Mouse (Mus musculus) layer of hippocampus, postnatal 10 days (tissue): ENCODE data around the gene Foxl1. TPM values are rescaled to one million over a fixed set of nuclear protein-coding genes. Genes with fewer than 3 reads are reported as not detected.

Experiments used
- DNase-seq, 2 experiments: peaks; one replicate each; pipeline ENCODE4 v3.0.0; 2021; ENCODE audit warnings: low spot score in 2 of 2
- total RNA-seq, 2 experiments: library from RNA; stranded (reverse); gene quantifications; 2 replicates each; pipeline ENCODE4 v1.2.3; 2021

Foxl1 gene
- total RNA-seq, 2 experiments from 2014 or later: 0.21 TPM; not detected in 1

DNA sequence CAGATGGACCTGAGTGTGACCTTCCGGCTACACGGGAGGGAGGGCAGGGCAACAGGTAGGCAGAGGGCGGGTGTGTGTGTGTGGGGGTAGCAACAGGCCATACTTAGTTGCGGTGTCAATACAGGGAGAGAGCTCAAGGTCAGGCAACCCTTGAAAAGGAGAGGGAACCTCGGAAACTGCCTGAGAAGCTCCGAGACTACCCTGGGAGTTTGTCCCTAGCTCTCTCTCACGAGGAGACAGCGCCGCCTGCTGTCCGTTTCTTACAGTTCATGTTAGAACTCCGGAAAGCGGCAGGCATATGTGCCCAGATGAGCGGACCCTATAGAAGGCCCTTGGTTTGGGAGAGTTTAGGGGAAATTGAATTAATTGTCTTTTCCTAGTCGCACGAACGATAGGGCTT is 35.1 kb upstream of the Foxl1 start:
- DNase-seq: peak; percentile 90 to 93

GRCm38 (mm10) chr8:121093496-121093895 is 34.2 kb upstream of the Foxl1 start:
- DNase-seq: no peak

- peak; percentile 90 to 92 for DNase-seq
Observed at GRCm38 (mm10) chr8:121104049-121104818, 23.5 kb upstream of the Foxl1 start.

- DNase-seq: peak; percentile 99
Observed at GRCm38 (mm10) chr8:121107668-121108656, 19.8 kb upstream of the Foxl1 start, which contains the start of gene Mthfsd. TSS of gene Mthfsd (minus strand) at chr8:121108392.

GRCm38 (mm10) chr8:121108657-121109056 is 19.1 kb upstream of the Foxl1 start:
- no peak for DNase-seq

DNA sequence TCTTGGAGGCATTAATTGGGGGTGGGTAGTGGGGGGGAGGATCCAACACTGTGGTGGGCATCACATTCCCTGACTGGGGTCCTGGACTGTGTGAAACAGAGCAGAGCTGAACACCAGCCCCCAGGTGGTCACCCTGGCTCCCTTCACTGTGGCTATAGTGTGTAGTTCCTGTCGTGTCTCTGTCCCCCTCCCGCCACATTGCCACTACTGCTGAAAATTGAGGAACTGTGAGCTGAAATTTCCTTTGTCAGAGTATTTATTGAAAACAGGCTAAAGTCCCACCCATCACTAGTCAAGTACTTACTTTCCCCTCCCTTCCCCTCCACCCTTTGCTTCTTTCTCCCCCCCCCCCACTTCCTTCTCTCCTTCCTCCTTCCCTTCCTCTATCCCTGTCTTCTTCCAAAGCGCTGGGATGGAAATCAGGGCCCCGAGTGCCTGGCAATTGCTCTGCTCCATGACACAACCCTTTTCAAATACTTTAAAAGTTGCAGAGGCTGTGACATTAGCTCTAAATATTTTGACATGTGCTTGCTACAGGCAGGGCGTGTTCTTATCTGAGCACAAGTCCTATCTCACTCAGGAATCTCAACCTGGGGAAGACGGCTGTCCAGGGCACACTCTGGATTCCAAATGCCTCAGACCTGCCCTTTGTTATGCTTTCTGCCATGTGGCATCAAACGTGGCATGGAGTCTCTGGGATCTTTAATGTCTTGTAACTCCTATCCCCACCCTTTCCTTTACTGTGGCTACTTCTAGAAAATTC is 16.4 kb upstream of the Foxl1 start:
- no peak for DNase-seq

GRCm38 (mm10) chr8:121113261-121113660 is 14.5 kb upstream of the Foxl1 start:
- DNase-seq: peak; percentile 99

GRCm38 (mm10) chr8:121115136-121115535 is 12.6 kb upstream of the Foxl1 start:
- no peak for DNase-seq

DNA sequence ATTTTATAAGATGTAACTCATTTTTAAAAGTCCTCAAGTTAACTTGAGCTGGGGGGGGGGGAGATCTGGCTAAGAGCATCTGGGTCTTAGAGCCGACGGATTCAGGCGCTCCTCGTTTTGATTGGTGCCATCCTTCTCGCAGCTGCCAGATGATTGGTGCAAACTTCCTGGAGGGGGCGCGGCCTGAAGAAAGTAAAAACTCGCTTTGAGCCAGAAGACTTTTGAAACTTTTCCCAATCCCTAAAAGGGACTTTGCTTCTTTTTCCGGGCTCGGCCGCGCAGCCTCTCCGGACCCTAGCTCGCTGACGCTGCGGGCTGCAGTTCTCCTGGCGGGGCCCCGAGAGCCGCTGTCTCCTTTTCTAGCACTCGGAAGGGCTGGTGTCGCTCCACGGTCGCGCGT is 11.8 kb upstream of the Foxl1 start, which contains the start of gene Foxc2:
TSS of gene Foxc2 (plus strand) at position 224 of the 400 bp plus-strand sequence.
- peak; percentile 57 to 69 for DNase-seq

DNA sequence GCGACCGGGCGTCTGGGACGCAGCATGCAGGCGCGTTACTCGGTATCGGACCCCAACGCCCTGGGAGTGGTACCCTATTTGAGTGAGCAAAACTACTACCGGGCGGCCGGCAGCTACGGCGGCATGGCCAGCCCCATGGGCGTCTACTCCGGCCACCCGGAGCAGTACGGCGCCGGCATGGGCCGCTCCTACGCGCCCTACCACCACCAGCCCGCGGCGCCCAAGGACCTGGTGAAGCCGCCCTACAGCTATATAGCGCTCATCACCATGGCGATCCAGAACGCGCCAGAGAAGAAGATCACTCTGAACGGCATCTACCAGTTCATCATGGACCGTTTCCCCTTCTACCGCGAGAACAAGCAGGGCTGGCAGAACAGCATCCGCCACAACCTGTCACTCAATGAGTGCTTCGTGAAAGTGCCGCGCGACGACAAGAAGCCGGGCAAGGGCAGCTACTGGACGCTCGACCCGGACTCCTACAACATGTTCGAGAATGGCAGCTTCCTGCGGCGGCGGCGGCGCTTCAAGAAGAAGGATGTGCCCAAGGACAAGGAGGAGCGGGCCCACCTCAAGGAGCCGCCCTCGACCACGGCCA is 11.1 kb upstream of the Foxl1 start:
- DNase-seq: no peak

GRCm38 (mm10) chr8:121117186-121117651 is 10.5 kb upstream of the Foxl1 start:
- no peak for DNase-seq

- DNase-seq: no peak
Observed at GRCm38 (mm10) chr8:121117906-121118305, 9.8 kb upstream of the Foxl1 start.

DNA sequence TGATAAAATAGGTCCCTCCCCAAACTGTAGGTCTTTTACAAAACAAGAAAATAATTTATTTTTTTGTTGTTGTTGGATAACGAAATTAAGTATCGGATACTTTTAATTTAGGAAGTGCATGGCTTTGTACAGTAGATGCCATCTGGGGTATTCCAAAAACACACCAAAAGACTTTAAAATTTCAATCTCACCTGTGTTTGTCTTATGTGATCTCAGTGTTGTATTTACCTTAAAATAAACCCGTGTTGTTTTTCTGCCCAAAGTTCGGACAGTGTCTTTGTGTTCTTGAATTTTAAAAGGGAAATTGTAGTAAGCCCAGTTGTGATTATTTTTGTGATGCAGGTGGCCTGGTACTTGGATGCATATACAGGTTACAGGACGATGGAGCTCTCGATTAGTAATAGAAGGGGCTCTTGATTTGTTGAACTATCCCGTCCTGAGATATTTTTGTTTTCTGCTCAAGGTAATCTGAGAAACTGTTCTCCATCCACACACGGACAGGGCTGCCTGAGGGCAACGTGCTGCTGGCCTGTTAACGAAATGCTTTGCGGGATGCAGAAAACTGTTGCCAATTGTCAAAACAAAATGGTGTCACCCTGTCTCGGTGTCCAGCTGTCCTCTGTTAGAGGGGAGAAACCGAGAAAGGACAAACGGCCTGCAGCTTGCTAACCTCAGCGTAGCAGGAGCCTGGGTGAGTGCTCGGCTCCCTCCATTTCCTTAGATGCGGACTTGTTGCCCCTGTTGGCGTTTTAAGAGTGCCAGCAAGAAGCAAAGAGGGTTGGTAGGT is 8.9 kb upstream of the Foxl1 start:
- no peak for DNase-seq

- DNase-seq: no peak
Observed at GRCm38 (mm10) chr8:121119635-121120455, 7.9 kb upstream of the Foxl1 start.

GRCm38 (mm10) chr8:121120456-121121419 is 7.0 kb upstream of the Foxl1 start:
- no peak for DNase-seq

GRCm38 (mm10) chr8:121121704-121122103 is 6.0 kb upstream of the Foxl1 start:
- no peak for DNase-seq

GRCm38 (mm10) chr8:121122368-121122767 is 5.4 kb upstream of the Foxl1 start:
- DNase-seq: no peak

- no peak for DNase-seq
Observed at GRCm38 (mm10) chr8:121123113-121123512, 4.6 kb upstream of the Foxl1 start.
